Mouse (Mus musculus) stomach, embryonic 16.5 days (tissue): ENCODE results near the gene Rab19. TPM values are rescaled to one million over a fixed set of nuclear protein-coding genes. Genes with fewer than 3 reads are reported as not detected.
"Not testable (repeated sequence)": the region's sequence is repeated elsewhere in the genome, so short reads cannot be mapped to it uniquely, and the experiment has no call there.

Source experiments
- ATAC-seq: fragments of 200-750 bp; cut with Nextera tagmentation; 2 replicates; pipeline ENCODE4 v1.8.0; 2017; ENCODE audit warnings: moderate number of reproducible peaks, moderate TSS enrichment; ENCODE audit not compliant: insufficient read depth, low FRiP score
- H3K27ac ChIP-seq: fragments of 300-500 bp; sonication (generic); 2 replicates; pipeline ENCODE4 v1.5.1; 2014; ENCODE audit warnings: low read length
- H3K27me3 ChIP-seq: fragments of 300-500 bp; sonication (generic); 2 replicates; pipeline ENCODE4 v1.6.1; 2014; ENCODE audit warnings: low read length, control low read depth, mixed read lengths; ENCODE audit not compliant: control insufficient read depth, insufficient read depth
- H3K36me3 ChIP-seq: fragments of 300-500 bp; sonication (generic); 2 replicates; pipeline ENCODE4 v1.6.1; 2014; ENCODE audit warnings: low read length; ENCODE audit not compliant: control insufficient read depth, insufficient read depth
- H3K4me1 ChIP-seq: fragments of 300-500 bp; sonication (generic); 2 replicates; pipeline ENCODE4 v1.6.1; 2014; ENCODE audit warnings: low read length, control low read depth, mixed read lengths; ENCODE audit not compliant: control insufficient read depth, insufficient read depth
- H3K4me2 ChIP-seq: fragments of 300-500 bp; sonication (generic); 2 replicates; pipeline ENCODE4 v1.6.1; 2014; ENCODE audit warnings: low read depth, low read length, mixed read lengths
- H3K4me3 ChIP-seq: fragments of 300-500 bp; sonication (generic); replicated peaks from 2 replicates; pipeline ENCODE4 v1.5.1; 2014; ENCODE audit warnings: mild to moderate bottlenecking, low read length
- H3K9ac ChIP-seq: fragments of 300-500 bp; sonication (generic); 2 replicates; pipeline ENCODE4 v1.6.1; 2014; ENCODE audit warnings: low read length
- H3K9me3 ChIP-seq: fragments of 300-500 bp; sonication (generic); replicated peaks from 2 replicates; pipeline ENCODE4 v1.6.1; 2016; ENCODE audit warnings: low read length, control low read depth; ENCODE audit not compliant: control insufficient read depth
- WGBS: fragments of 180-500 bp; shearing (Covaris S2); extraction: QIAGEN DNeasy Blood & Tissue Kit; methylation state at CpG from one replicate; pipeline ENCODE4 v1.1.7; 2014; 5-methylcytosine and 5-hydroxymethylcytosine counted together
- polyA plus RNA-seq: library from polyadenylated mRNA; unstranded; fragments of >200 nt; fragmentation: Nextera tagmentation; extraction: Ambion mirVana; gene quantifications from 2 replicates; pipeline ENCODE4 v1.2.1, GENCODE M21; 2015

Rab19 gene
- polyA plus RNA-seq, 1 experiment from 2014 or later: 5.2 TPM

- no peak for ATAC-seq
- no peak overlapping the region for H3K4me3 ChIP-seq
- H3K9ac ChIP-seq: no peak overlapping the region
- H3K9me3 ChIP-seq: no peaks in the 10 kb centered on the region
- H3K27me3 ChIP-seq: no peaks in the 10 kb centered on the region
- 91% methylated on average over 9 of the region's 9 CpGs for WGBS
- H3K27ac ChIP-seq: no peak overlapping the region
- no peaks in the 10 kb centered on the region for H3K4me1 ChIP-seq
- no peak overlapping the region for H3K4me2 ChIP-seq
- no peaks in the 10 kb centered on the region for H3K36me3 ChIP-seq
These were observed 17.4 kb downstream of the Rab19 start for GRCm38 (mm10) chr6:39398342-39398741.

GRCm38 (mm10) chr6:39400343-39400742, 19.4 kb downstream of the Rab19 start:
- 64% methylated on average over 7 of the region's 7 CpGs for WGBS
- Histone ChIP-seq H3K27me3 (no peaks in the 10 kb centered on the region), H3K36me3 (no peaks in the 10 kb centered on the region), H3K4me2 (no peak overlapping the region), H3K4me3 (no peak overlapping the region), H3K27ac (no peak overlapping the region; the same call in 1 of the 2 replicates), H3K9me3 (no peaks in the 10 kb centered on the region), H3K4me1 (no peaks in the 10 kb centered on the region), H3K9ac (no peak overlapping the region)
- ATAC-seq: no peak

GRCm38 (mm10) chr6:39403136-39403535, 22.2 kb downstream of the Rab19 start:
- no peak overlapping the region for H3K27ac ChIP-seq
- 79% methylated on average over 2 of the region's 2 CpGs for WGBS
- H3K4me1 ChIP-seq: no peaks in the 10 kb centered on the region
- no peaks in the 10 kb centered on the region for H3K9me3 ChIP-seq
- ATAC-seq: no peak
- H3K4me2 ChIP-seq: no peak overlapping the region
- no peak overlapping the region for H3K4me3 ChIP-seq
- no peaks in the 10 kb centered on the region for H3K27me3 ChIP-seq
- no peak overlapping the region for H3K9ac ChIP-seq
- no peaks in the 10 kb centered on the region for H3K36me3 ChIP-seq

GRCm38 (mm10) chr6:39406480-39406879, 25.5 kb downstream of the Rab19 start:
- H3K27me3 ChIP-seq: no peaks in the 10 kb centered on the region
- ATAC-seq: no peak
- peaks cover 3% of the 10 kb centered on the region; the same call in 1 of the 2 replicates for H3K36me3 ChIP-seq
- no peaks in the 10 kb centered on the region for H3K9me3 ChIP-seq
- H3K27ac ChIP-seq: no peak overlapping the region
- H3K4me2 ChIP-seq: no peak overlapping the region
- H3K9ac ChIP-seq: no peak overlapping the region
- H3K4me3 ChIP-seq: no peak overlapping the region
- WGBS: 89% methylated on average over 5 of the region's 5 CpGs
- no peaks in the 10 kb centered on the region for H3K4me1 ChIP-seq

GRCm38 (mm10) chr6:39414106-39414505, 33.1 kb downstream of the Rab19 start:
- Histone ChIP-seq H3K4me3 (no peak overlapping the region), H3K27me3 (no peaks in the 10 kb centered on the region; the same call in 1 of the 2 replicates), H3K4me2 (no peak overlapping the region), H3K27ac (no peak overlapping the region), H3K9ac (no peak overlapping the region), H3K9me3 (no peaks in the 10 kb centered on the region), H3K4me1 (no peaks in the 10 kb centered on the region), H3K36me3 (peaks cover 3% of the 10 kb centered on the region; the same call in 1 of the 2 replicates)
- 89% methylated on average over 1 of the region's 1 CpGs for WGBS
- no peak for ATAC-seq

- Histone ChIP-seq H3K4me3 (no peak overlapping the region), H3K4me2 (no peak overlapping the region), H3K36me3 (no peaks in the 10 kb centered on the region), H3K9ac (no peak overlapping the region), H3K27ac (no peak overlapping the region), H3K27me3 (no peaks in the 10 kb centered on the region; the same call in 1 of the 2 replicates), H3K4me1 (no peaks in the 10 kb centered on the region), H3K9me3 (no peaks in the 10 kb centered on the region)
- 53% methylated on average over 3 of the region's 5 CpGs for WGBS
- no peak for ATAC-seq
These were observed 34.8 kb downstream of the Rab19 start for GRCm38 (mm10) chr6:39415762-39416161.

GRCm38 (mm10) chr6:39416654-39417053, 35.7 kb downstream of the Rab19 start:
- not testable (repeated sequence) for ATAC-seq, H3K27me3 ChIP-seq, H3K9ac ChIP-seq, H3K9me3 ChIP-seq, H3K36me3 ChIP-seq, H3K27ac ChIP-seq, H3K4me1 ChIP-seq, H3K4me2 ChIP-seq, H3K4me3 ChIP-seq

GRCm38 (mm10) chr6:39419386-39419850, 38.4 kb downstream of the Rab19 start:
- Histone ChIP-seq H3K27me3 (no peaks in the 10 kb centered on the region; the same call in 1 of the 2 replicates), H3K4me1 (no peaks in the 10 kb centered on the region), H3K9me3 (no peaks in the 10 kb centered on the region), H3K27ac (peak overlapping the region; percentile 91), H3K9ac (peak overlapping the region; percentile 91), H3K4me3 (peak overlapping the region; percentile 99), H3K36me3 (no peaks in the 10 kb centered on the region), H3K4me2 (peak overlapping the region; percentile 72)
- ATAC-seq: no peak
- WGBS: under 1% methylated on average over 43 of the region's 43 CpGs

- no peaks in the 10 kb centered on the region; the same call in 1 of the 2 replicates for H3K27me3 ChIP-seq
- under 1% methylated on average over 79 of the region's 82 CpGs for WGBS
- no peaks in the 10 kb centered on the region for H3K4me1 ChIP-seq
- no peaks in the 10 kb centered on the region for H3K36me3 ChIP-seq
- peak within 1 kb of the TSS; percentile 91 for H3K27ac ChIP-seq
- H3K4me2 ChIP-seq: peak within 1 kb of the TSS; percentile 72
- H3K9me3 ChIP-seq: no peaks in the 10 kb centered on the region
- peak within 1 kb of the TSS; percentile 91 for H3K9ac ChIP-seq
- ATAC-seq: peak; percentile 93
- H3K4me3 ChIP-seq: peak within 1 kb of the TSS; percentile 99
These were observed 39.1 kb downstream of the Rab19 start, which contains the start of gene Mkrn1 for GRCm38 (mm10) chr6:39419851-39420721. Gene Mkrn1 (minus strand): TSS chr6:39420462.
